Mouse (Mus musculus): ENCODE measurements at regions not wholly inside any gene's neighbourhood (a gene's known extent, or its start where the extent isn't known, plus 50 kb on each side); places are given as distances from the start of the nearest gene placed in this dataset.

- TF ChIP-seq EP300 (optimal IDR thresholded peaks at IDR 0.05): no peak
- TF ChIP-seq CTCF (IDR thresholded peaks at IDR 0.05; ENCODE audit: low read depth): no peak
These were observed 538.2 kb upstream of the Map3k7 start for GRCm38 (mm10) chr4:31425716-31426115.
